Mouse (Mus musculus) T-helper 17 cell (primary cell): ENCODE measurements at regions not wholly inside any gene's neighbourhood (a gene's known extent, or its start where the extent isn't known, plus 50 kb on each side); places are given as distances from the start of the nearest gene placed in this dataset.
"Not testable (repeated sequence)": the region's sequence is repeated elsewhere in the genome, so short reads cannot be mapped to it uniquely, and the experiment has no call there.

Experiments used
- in situ Hi-C, 2 experiments: fragments of 300-600 bp; cut with MboI, MseI; formaldehyde crosslinking; loops; 1 replicate in 1 of 2; 2 replicates in 1 of 2; pipeline ENCODE4 v1.15.1; 2025; ENCODE audit warnings: high pct_unique_total_duplicates in 2 of 2

GRCm38 (mm10) chr15:9954941-9955340 lies 206.3 kb upstream of the Spef2 start:
- in situ Hi-C loops = no loop called here

GRCm38 (mm10) chr15:9974999-9975398 lies 202.0 kb upstream of the Prlr start:
- in situ Hi-C loops = no loop called here

- in situ Hi-C loops = loop anchor here in 1 of 2 experiments (10.0 kb wide), 1 partner anchor 743 kb away; no protein-coding TSS in a partner anchor
These were observed 165.5 kb upstream of the Prlr start for GRCm38 (mm10) chr15:10011289-10012234.

GRCm38 (mm10) chr15:10017216-10017615 lies 159.8 kb upstream of the Prlr start:
- in situ Hi-C loops = loop anchor here in 1 of 2 experiments (10.0 kb wide), 1 partner anchor 738 kb away; no protein-coding TSS in a partner anchor

GRCm38 (mm10) chr15:10029902-10030301 lies 147.1 kb upstream of the Prlr start:
- in situ Hi-C loops = no loop called here

GRCm38 (mm10) chr15:10035561-10035960 lies 141.5 kb upstream of the Prlr start:
- in situ Hi-C loops = no loop called here

GRCm38 (mm10) chr15:10036576-10036975 lies 140.5 kb upstream of the Prlr start:
- in situ Hi-C loops = not testable (repeated sequence)

GRCm38 (mm10) chr15:10073580-10073979 lies 103.5 kb upstream of the Prlr start:
- in situ Hi-C loops = loop anchor here in 1 of 2 experiments (10.0 kb wide), 1 partner anchor 619 kb away; no protein-coding TSS in a partner anchor

GRCm38 (mm10) chr15:10074916-10075315 lies 102.1 kb upstream of the Prlr start:
- in situ Hi-C loops = loop anchor here in 1 of 2 experiments (10.0 kb wide), 1 partner anchor 620 kb away; no protein-coding TSS in a partner anchor

- in situ Hi-C loops = loop anchor here in 1 of 2 experiments (10.0 kb wide), 1 partner anchor 621 kb away; no protein-coding TSS in a partner anchor
These were observed 101.5 kb upstream of the Prlr start for GRCm38 (mm10) chr15:10075391-10076060.

- in situ Hi-C loops = loop anchor here in 1 of 2 experiments (10.0 kb wide), 1 partner anchor 621 kb away; no protein-coding TSS in a partner anchor
These were observed 101.0 kb upstream of the Prlr start for GRCm38 (mm10) chr15:10076061-10076400.

- in situ Hi-C loops = loop anchor here in 1 of 2 experiments (10.0 kb wide), 1 partner anchor 624 kb away; no protein-coding TSS in a partner anchor
These were observed 98.6 kb upstream of the Prlr start for GRCm38 (mm10) chr15:10078434-10078833.

GRCm38 (mm10) chr15:10079510-10079909 lies 97.5 kb upstream of the Prlr start:
- in situ Hi-C loops = loop anchor here in 1 of 2 experiments (10.0 kb wide), 1 partner anchor 625 kb away; no protein-coding TSS in a partner anchor

GRCm38 (mm10) chr15:10088691-10089090 lies 88.3 kb upstream of the Prlr start:
- in situ Hi-C loops = no loop called here

GRCm38 (mm10) chr15:10090384-10091092 lies 86.5 kb upstream of the Prlr start:
- in situ Hi-C loops = no loop called here

GRCm38 (mm10) chr15:10103350-10103749 lies 73.7 kb upstream of the Prlr start:
- in situ Hi-C loops = loop anchor here in 1 of 2 experiments (10.0 kb wide), 1 partner anchor 61 kb away; no protein-coding TSS in a partner anchor

GRCm38 (mm10) chr15:10105211-10105976 lies 71.6 kb upstream of the Prlr start:
- in situ Hi-C loops = loop anchor here in 1 of 2 experiments (10.0 kb wide), 1 partner anchor 59 kb away; no protein-coding TSS in a partner anchor

GRCm38 (mm10) chr15:10106853-10107252 lies 70.2 kb upstream of the Prlr start:
- in situ Hi-C loops = loop anchor here in 1 of 2 experiments (10.0 kb wide), 1 partner anchor 58 kb away; no protein-coding TSS in a partner anchor
